Mouse (Mus musculus) neural tube, embryonic 14.5 days (tissue): ENCODE data around the gene Cnnm2. TPM values are rescaled to one million over a fixed set of nuclear protein-coding genes. Genes with fewer than 3 reads are reported as not detected.

Experiments used
- ATAC-seq: fragments of 200-750 bp; cut with Nextera tagmentation; 2 replicates; pipeline ENCODE4 v1.8.0; 2017; ENCODE audit warnings: low read depth, mild to moderate bottlenecking, moderate TSS enrichment, moderate library complexity
- H3K27ac ChIP-seq: fragments of 300-500 bp; sonication (generic); 2 replicates; pipeline ENCODE4 v1.5.1; 2014; ENCODE audit warnings: low read depth, mild to moderate bottlenecking, control low read depth, low read length, moderate library complexity, mixed read lengths
- H3K27me3 ChIP-seq: fragments of 300-500 bp; sonication (generic); 2 replicates; pipeline ENCODE4 v1.6.1; 2014; ENCODE audit warnings: low read length; ENCODE audit not compliant: control insufficient read depth, insufficient read depth
- H3K36me3 ChIP-seq: fragments of 300-500 bp; sonication (generic); 2 replicates; pipeline ENCODE4 v1.6.1; 2014; ENCODE audit warnings: low read length, mixed read lengths; ENCODE audit not compliant: control insufficient read depth, insufficient read depth
- H3K4me1 ChIP-seq: fragments of 300-500 bp; sonication (generic); 2 replicates; pipeline ENCODE4 v1.6.1; 2014; ENCODE audit warnings: low read length; ENCODE audit not compliant: control insufficient read depth, insufficient read depth
- H3K4me2 ChIP-seq: fragments of 300-500 bp; sonication (generic); 2 replicates; pipeline ENCODE4 v1.6.1; 2014; ENCODE audit warnings: mild to moderate bottlenecking, low read depth, low read length, control low read depth
- H3K4me3 ChIP-seq: fragments of 300-500 bp; sonication (generic); 2 replicates; pipeline ENCODE4 v1.5.1; 2014; ENCODE audit warnings: low read depth, low read length, control low read depth, mixed read lengths
- H3K9ac ChIP-seq: fragments of 300-500 bp; sonication (generic); replicated peaks from 2 replicates; pipeline ENCODE4 v1.6.1; 2014; ENCODE audit warnings: low read depth, mild to moderate bottlenecking, control low read depth, low read length, mixed read lengths
- H3K9me3 ChIP-seq: fragments of 300-500 bp; sonication (generic); 2 replicates; pipeline ENCODE4 v1.6.1; 2016; ENCODE audit warnings: low read length; ENCODE audit not compliant: control insufficient read depth
- WGBS: fragments of 180-500 bp; shearing (Covaris S2); extraction: QIAGEN DNeasy Blood & Tissue Kit; methylation state at CpG from one replicate; pipeline ENCODE4 v1.1.7; 2014; 5-methylcytosine and 5-hydroxymethylcytosine counted together
- polyA plus RNA-seq: library from polyadenylated mRNA; unstranded; fragments of >200 nt; fragmentation: Nextera tagmentation; extraction: Ambion mirVana; gene quantifications from 2 replicates; pipeline ENCODE4 v1.2.1, GENCODE M21; 2014

Gene Cnnm2
- polyA plus RNA-seq, 1 experiment from 2014 or later = 11.7 TPM

- Histone ChIP-seq H3K4me1 (0 out of 2 replicates have a peak, but pooled peaks cover 7% of the 10 kb centered on the region), H3K4me3 (no peak overlapping the region), H3K4me2 (no peak overlapping the region), H3K9me3 (no peaks in the 10 kb centered on the region), H3K9ac (no peak overlapping the region), H3K27me3 (no peaks in the 10 kb centered on the region), H3K36me3 (no peaks in the 10 kb centered on the region), H3K27ac (peak overlapping the region; percentile 35; the same call in 1 of the 2 replicates)
- WGBS = 19% methylated on average over 10 of the region's 10 CpGs
- ATAC-seq = no peak
Measured at GRCm38 (mm10) chr19:46856780-46857179, 95.4 kb downstream of the Cnnm2 start.

DNA sequence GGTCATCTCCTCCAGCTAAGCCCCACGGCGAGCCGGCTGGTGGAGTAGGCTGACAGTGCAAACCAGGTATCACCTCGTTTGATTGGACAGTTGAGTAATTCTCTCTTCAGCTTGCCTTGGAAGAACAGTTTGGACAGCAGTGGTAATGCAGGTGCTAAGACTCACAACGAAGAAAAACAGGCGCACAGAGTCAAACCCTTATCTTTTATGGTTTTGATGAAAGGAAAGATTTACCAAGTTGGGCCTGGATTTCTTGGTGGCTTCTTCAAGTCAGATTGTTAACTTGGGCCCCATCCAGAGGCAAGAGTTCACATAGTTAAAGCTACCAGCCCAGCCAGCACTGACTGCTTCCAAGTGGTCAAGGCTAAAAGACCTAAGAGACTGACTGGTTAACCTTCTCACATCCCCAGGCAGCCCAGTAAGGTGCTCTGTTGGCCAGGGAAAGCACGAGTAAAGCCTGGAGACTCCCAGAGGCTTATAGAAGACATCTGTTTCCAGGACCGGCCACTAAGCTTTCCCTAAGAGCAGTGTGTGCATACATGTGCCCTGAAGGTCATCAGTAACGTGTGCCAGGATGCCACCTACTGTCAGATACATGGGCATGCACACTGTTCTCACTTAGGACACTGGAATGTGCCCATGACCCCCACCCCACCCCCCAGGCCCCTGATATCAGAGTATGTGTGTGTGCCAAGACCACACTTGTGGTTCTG is 96.0 kb downstream of the Cnnm2 start:
- no peak for ATAC-seq
- no peak overlapping the region for H3K27ac ChIP-seq

DNA sequence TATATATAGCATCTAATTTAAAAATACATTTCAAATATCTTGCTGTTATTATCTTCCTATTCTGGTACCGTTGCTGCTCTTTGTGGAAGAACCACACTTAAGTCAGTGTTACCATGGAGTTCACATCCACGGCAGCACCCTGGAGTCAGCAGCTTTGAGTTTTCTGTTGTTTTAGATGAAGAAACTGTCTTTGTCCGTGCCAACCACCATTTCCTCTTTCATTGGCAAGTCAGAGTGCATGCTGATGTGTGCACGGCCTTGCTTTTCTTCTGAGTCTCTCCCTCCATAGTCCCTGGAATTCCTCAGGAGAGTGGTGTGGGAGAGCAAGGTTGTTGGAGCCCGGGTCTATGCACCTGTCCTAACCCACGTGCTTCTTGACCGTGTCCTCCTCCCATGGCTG is 96.8 kb downstream of the Cnnm2 start:
- H3K9ac ChIP-seq = no peak overlapping the region
- no peak for ATAC-seq
- no peak overlapping the region for H3K4me3 ChIP-seq
- 0 out of 2 replicates have a peak, but pooled peaks cover 7% of the 10 kb centered on the region for H3K4me1 ChIP-seq
- H3K4me2 ChIP-seq = no peak overlapping the region
- H3K27me3 ChIP-seq = no peaks in the 10 kb centered on the region
- H3K36me3 ChIP-seq = no peaks in the 10 kb centered on the region
- no peak overlapping the region for H3K27ac ChIP-seq
- 81% methylated on average over 7 of the region's 7 CpGs for WGBS
- no peaks in the 10 kb centered on the region for H3K9me3 ChIP-seq

More for the DNA sequence above, 96.0 kb downstream of the Cnnm2 start:
- no peaks in the 10 kb centered on the region for H3K9me3 ChIP-seq
- H3K4me1 ChIP-seq = 0 out of 2 replicates have a peak, but pooled peaks cover 7% of the 10 kb centered on the region
- H3K27me3 ChIP-seq = no peaks in the 10 kb centered on the region
- WGBS = 66% methylated on average over 9 of the region's 9 CpGs
- no peaks in the 10 kb centered on the region for H3K36me3 ChIP-seq
- H3K4me3 ChIP-seq = no peak overlapping the region
- no peak overlapping the region for H3K4me2 ChIP-seq
- no peak overlapping the region for H3K9ac ChIP-seq

GRCm38 (mm10) chr19:46862556-46862955 is 101.2 kb downstream of the Cnnm2 start:
- Histone ChIP-seq H3K36me3 (no peaks in the 10 kb centered on the region), H3K4me2 (no peak overlapping the region), H3K4me3 (no peak overlapping the region), H3K4me1 (no peaks in the 10 kb centered on the region), H3K27ac (no peak overlapping the region), H3K9ac (no peak overlapping the region), H3K27me3 (no peaks in the 10 kb centered on the region), H3K9me3 (no peaks in the 10 kb centered on the region)
- ATAC-seq = no peak
- WGBS = 75% methylated on average over 3 of the region's 3 CpGs

GRCm38 (mm10) chr19:46863236-46863927 is 102.0 kb downstream of the Cnnm2 start:
- H3K27ac ChIP-seq = no peak overlapping the region
- no peak overlapping the region for H3K4me2 ChIP-seq
- ATAC-seq = no peak
- no peaks in the 10 kb centered on the region for H3K9me3 ChIP-seq
- no peaks in the 10 kb centered on the region for H3K36me3 ChIP-seq
- WGBS = 89% methylated on average over 17 of the region's 17 CpGs
- no peak overlapping the region for H3K9ac ChIP-seq
- no peak overlapping the region for H3K4me3 ChIP-seq
- no peaks in the 10 kb centered on the region for H3K27me3 ChIP-seq
- no peaks in the 10 kb centered on the region for H3K4me1 ChIP-seq

- Histone ChIP-seq H3K36me3 (no peaks in the 10 kb centered on the region), H3K27ac (no peak overlapping the region), H3K27me3 (no peaks in the 10 kb centered on the region), H3K4me1 (no peaks in the 10 kb centered on the region), H3K9ac (no peak overlapping the region), H3K9me3 (no peaks in the 10 kb centered on the region), H3K4me3 (no peak overlapping the region), H3K4me2 (no peak overlapping the region)
- no peak for ATAC-seq
- WGBS = 54% methylated on average over 6 of the region's 6 CpGs
Measured at GRCm38 (mm10) chr19:46864079-46864478, 102.7 kb downstream of the Cnnm2 start.

DNA sequence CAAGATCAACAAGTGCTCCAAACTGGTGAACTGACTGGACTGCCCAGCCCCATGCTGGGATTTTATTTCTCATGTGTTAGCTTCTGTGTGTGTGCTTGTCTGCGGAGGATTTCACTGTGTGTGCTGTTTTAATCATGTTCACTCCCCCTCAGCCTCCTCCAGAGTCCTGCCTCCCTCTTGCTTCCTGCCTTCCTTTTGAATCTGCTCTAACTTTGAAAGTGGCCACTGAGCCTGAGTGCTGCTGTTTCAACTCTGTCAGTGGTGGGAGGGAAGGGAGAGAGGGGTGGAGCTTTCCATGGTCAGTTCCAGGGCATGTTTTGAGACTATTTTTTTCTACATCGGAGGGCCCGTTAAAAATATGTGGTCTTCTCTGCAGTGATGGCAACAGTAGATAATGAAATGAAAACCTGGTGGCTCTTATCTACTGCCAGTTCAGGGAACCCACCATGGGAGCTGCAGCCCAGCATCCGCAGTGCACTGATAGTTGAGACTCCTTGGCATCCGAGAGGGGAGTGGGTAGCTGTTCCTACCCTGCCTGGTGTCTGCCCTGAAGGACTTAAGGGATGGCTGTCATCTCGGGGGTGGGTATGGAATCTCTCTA is 103.4 kb downstream of the Cnnm2 start:
- ATAC-seq = no peak
- Histone ChIP-seq H3K36me3 (no peaks in the 10 kb centered on the region), H3K4me2 (no peak overlapping the region), H3K27ac (no peak overlapping the region), H3K27me3 (no peaks in the 10 kb centered on the region), H3K9ac (no peak overlapping the region), H3K4me3 (no peak overlapping the region), H3K4me1 (no peaks in the 10 kb centered on the region), H3K9me3 (no peaks in the 10 kb centered on the region)
- 82% methylated on average over 6 of the region's 6 CpGs for WGBS

DNA sequence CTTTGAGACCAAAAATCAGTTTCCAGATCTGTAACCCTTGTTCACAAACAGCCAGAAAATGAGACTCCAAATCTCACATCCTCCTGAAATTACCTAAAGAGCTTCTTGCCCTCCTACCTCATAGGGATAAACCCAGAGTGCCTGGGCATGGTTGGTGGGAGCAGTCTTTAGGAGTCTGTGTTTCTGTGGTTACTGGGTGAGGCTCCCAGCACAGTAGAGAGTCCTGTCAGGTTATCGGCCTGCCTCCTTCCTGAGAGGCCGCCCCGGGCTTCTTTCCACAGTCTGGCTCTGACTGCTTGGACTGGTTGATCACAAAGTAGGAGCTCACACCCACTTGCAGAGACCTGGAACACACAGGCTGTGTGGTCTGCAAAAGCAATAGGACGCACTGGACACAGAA is 104.0 kb downstream of the Cnnm2 start:
- 94% methylated on average over 4 of the region's 4 CpGs for WGBS
- ATAC-seq = no peak

DNA sequence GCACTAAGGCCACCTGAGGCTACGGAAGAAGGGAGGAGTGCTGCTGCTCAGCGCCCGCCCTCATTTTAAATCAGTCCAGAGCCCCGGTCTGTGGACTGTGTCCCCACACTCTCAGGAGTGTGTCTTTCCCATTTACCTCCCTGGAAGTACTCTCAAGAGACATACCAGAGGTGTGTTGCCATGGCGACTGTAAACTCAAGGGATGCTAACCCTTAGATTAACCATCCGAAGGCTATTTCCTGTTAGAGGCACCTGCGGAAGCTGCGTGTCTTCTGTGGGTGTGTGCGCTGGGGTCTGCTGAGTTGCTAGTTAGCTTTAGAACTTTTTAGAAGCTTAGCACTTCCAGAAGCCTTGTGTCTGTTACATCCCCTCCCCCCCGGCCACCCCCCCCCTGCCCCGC is 107.7 kb downstream of the Cnnm2 start:
- Histone ChIP-seq H3K4me2 (no peak overlapping the region), H3K9ac (no peak overlapping the region), H3K36me3 (no peaks in the 10 kb centered on the region), H3K27me3 (no peaks in the 10 kb centered on the region), H3K27ac (no peak overlapping the region), H3K4me3 (no peak overlapping the region), H3K9me3 (no peaks in the 10 kb centered on the region), H3K4me1 (no peaks in the 10 kb centered on the region)
- 60% methylated on average over 11 of the region's 11 CpGs for WGBS
- ATAC-seq = no peak

More for the DNA sequence above, 104.0 kb downstream of the Cnnm2 start:
- no peaks in the 10 kb centered on the region for H3K36me3 ChIP-seq
- H3K4me2 ChIP-seq = no peak overlapping the region
- H3K27me3 ChIP-seq = no peaks in the 10 kb centered on the region
- no peak overlapping the region for H3K9ac ChIP-seq
- H3K9me3 ChIP-seq = no peaks in the 10 kb centered on the region
- no peaks in the 10 kb centered on the region for H3K4me1 ChIP-seq
- no peak overlapping the region for H3K4me3 ChIP-seq
- no peak overlapping the region for H3K27ac ChIP-seq
